Mouse (Mus musculus) adrenal gland, adult 8-10 months (tissue): ENCODE results near the gene Fgfr2. TPM values are rescaled to one million over a fixed set of nuclear protein-coding genes. Genes with fewer than 3 reads are reported as not detected.

Source experiments
- DNase-seq: peaks from one replicate; pipeline ENCODE4 v3.0.0; 2022
- total RNA-seq, 4 experiments: library from RNA; stranded (reverse); gene quantifications; 2 replicates each; pipeline ENCODE4 v1.2.4; 2022

Gene Fgfr2
- total RNA-seq, 4 experiments from 2014 or later, result 193 to 471 (median 262) TPM

DNA sequence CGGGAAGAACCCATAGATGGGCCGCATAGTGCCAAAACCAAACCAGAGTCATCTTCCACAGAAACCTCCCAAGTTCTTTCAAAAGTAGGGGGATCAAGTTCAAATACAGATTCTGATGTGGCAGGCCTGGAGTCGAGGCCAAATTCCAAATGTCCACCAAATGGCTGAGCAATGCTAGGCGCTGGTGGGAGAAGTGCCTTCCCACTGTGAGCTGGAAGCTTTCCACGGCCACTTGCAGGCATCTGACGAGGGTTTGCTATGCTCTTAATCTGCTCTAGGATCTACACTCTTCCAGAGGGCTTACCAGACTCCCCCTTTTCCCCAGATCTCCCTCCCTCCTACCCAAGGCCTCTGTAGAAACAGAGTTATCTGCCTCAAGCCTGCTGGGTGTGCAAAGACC lies 376.1 kb downstream of the Fgfr2 start:
- DNase-seq, result no peak

DNA sequence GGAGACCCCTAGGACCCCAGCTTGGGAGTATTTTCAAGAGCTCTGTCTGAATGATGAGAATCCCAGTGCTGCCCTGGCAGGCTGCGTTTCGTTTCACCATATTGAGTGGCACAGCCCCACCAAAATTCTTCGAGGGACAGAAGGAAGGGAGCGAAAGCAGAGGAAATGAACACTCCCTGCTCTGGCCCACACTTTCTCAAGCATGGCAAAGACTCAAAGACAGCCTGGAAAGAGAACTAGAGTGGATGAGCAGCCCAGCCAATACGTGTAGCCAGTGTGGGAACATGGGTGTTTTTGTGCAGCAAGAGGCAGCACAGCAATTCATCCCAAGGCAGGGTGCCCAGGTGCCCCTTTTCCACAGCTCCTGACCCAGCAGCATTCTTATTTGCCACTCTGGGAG lies 380.2 kb downstream of the Fgfr2 start:
- DNase-seq, result no peak

DNA sequence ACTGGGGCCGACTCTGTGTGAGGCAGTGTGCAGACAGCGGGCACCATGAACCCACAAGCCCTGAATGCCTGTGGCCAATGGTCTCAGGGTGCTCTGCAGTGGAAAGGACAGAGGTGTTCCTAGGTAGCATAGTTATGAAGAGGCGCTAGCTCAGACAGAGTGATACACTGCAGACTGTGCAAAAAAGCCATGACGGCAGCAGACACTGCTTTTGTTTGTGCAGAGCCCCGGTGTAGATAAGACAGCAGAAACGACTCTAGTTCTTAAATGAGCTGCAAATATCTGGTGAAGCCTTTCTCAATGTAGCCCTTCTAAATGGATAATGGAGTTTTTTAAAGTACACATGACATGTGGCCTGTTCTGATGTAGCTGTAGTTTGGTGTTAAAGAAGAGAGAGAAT lies 383.3 kb downstream of the Fgfr2 start:
- DNase-seq, result no peak

DNA sequence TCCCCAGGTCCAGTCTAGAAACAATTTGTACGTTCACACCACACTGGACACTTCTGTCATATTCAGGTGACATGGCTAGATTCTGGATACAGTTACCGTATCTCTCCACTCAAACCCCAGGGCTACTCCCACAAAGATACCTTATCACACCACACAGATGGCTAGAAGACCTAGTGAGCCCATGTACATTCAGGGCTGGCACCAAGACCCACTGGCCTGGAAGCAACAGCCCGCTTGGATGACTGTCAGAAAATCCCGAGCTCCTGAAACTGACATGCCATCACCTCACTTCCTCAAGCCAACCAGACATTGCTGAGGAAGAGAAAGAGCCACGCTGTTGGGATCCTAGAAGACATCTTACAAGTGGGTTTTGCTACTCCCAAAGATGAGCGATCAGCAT lies 384.3 kb downstream of the Fgfr2 start:
- DNase-seq, result no peak

DNA sequence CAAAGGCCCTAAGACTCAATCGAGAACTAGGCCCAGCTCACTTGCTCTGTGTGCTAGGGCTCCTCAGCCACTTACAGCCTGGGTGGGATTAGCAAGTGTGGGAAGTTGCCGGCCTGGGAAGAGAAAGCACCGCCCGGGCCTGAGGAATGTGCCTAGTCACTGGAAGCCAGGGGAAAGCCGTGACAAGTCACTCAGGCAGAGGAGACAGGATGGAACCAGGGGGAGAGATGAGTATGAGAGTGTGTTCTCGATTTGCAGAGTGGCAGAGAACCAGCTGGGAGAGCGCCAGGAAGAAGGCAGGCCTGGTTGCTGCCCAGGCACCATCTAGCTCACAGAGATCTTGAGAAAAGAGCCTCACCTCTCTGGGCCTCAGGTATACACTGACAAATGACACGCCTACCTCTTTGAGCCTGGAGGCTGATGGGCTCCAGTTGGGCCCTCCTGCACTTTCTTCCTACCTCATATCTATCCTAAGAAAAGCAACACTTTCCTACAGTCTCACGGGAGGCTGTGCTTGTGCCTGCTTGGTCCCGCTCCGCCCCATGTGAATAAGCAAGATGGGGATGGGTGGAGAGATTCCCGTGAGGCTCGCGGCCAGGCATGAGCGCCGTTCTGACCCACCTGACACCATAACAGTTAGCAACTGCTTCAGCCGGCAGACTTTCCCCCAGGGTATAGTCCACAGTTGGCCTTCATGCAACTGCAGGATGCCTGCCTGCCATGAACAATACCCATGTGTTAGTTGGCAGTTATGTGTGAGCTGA lies 386.9 kb downstream of the Fgfr2 start:
- DNase-seq, result peak; percentile 59

DNA sequence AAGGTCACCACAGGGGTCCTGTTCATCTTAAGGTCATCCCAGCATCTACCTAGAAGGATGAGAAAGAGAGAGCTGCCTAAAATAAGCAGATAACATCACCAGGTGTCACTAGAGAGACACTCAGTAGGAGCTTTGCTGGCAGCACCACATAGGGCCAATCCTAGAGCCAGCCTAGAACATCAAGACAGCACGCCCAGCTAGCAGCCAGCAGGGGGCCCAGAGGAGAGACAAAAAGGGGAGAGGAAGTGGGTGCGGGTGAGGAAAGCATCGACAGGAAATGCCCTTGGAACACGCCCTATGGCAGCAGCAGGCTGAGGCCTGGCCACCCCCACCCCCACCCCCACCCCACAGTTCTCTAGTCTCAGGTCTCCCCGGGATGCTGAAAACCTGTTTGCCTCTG lies 388.0 kb downstream of the Fgfr2 start:
- no peak for DNase-seq

DNA sequence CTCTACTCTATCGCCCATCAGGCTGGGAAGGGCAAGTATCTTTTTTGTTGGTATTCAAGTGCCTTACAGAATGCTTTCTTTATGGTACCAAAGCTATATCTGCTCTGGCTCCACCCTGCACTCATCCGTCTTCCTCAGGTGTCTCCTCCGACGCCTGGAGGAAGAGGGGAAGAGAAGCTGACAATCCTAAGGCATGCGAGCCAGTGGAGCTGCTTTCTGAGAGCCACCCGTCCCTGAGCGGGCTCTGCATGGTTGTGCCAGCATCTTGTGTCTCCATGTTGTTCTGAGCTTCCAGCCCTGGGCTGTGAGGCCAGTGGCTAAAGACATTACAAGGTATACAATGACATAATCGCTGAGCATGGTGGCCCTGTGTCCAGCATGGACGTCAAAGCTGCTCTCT lies 388.9 kb downstream of the Fgfr2 start:
- no peak for DNase-seq

DNA sequence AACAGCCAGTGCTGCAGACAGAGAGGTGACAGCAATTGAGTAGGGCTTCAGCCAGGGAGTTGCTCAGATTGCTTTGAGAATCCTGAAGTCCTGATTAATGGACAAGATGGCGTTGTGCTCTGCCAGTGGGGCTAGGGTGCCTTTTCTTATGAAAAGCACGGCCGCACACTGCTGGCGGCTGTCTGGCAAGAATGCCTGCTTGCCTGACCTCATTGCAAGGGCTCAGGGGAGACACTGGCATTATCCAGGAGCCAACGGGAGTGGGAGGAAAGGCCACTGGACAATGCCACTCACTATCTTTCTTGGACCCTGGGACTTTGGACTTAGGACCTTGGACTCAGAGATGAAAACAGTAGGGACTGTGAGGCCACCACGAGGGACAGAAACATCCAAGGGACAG lies 389.6 kb downstream of the Fgfr2 start:
- DNase-seq, result no peak

DNA sequence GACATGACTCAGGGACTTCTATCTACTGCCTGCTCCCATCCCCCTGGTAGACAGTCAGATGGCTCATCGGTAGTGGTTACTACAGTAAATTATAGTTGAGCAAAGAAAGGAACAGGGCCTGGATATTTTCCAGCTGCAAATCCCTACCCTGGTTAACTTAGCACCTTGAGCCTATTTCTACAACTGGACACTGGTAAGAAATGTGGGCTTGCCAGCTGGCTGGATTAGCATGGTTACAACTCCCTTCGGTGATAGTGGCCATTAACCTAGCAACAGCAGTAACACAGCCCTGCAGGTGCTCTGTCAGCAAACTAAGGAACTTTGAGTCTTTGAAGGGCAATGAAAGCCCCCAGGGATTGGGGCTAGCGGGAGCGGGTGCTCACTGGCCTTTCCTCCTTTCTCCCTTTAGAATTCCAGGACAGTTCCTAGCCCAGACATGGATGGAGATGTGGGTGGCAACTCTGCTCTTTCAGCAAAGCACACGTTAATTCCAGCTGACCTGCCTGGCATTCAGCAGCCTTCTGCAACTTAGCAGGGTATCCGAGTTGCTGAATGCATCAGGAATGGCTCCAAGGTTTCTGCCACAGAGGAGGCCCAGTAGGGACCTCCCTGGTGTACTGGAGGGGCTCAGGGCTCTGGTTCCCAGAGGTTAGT lies 390.9 kb downstream of the Fgfr2 start:
- DNase-seq, result no peak

DNA sequence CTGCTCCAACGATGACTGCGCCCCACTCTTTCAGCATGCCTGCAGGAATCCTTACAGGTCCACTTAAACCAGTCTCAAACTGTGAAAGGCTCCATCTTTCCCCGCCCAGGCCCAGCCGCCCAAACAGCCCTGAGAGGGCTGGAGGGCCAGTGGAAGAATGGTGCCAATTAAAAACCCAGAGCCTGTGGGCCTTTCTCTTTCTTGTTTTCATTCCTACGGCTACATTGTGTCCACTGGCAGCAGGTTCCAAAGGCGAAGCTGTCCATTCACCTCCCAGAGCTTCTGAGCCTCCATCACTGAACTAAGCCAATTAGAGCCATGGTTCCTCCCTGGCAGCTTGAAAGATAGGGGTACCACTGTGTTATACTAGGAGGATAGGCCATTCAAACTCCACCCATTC lies 391.6 kb downstream of the Fgfr2 start:
- DNase-seq, result no peak

DNA sequence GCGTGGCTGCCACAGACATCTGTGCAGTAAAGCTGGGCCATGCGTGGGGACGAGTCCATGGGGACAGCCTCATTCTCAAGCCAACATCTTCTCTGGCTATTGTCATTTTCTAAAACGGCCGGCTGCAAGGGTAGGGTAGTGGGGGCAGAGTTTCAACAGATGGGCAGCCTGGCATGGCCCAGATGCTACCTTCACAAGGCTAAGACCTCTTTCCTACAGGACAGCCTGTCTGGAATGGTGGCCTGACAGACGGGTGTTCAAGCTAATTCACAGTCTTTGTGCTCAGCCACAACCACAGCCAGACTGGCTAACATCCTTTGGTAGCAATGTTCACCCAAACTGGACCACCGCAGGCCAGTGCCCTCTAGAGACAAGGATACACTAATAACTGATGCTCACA lies 392.6 kb downstream of the Fgfr2 start:
- DNase-seq, result no peak

DNA sequence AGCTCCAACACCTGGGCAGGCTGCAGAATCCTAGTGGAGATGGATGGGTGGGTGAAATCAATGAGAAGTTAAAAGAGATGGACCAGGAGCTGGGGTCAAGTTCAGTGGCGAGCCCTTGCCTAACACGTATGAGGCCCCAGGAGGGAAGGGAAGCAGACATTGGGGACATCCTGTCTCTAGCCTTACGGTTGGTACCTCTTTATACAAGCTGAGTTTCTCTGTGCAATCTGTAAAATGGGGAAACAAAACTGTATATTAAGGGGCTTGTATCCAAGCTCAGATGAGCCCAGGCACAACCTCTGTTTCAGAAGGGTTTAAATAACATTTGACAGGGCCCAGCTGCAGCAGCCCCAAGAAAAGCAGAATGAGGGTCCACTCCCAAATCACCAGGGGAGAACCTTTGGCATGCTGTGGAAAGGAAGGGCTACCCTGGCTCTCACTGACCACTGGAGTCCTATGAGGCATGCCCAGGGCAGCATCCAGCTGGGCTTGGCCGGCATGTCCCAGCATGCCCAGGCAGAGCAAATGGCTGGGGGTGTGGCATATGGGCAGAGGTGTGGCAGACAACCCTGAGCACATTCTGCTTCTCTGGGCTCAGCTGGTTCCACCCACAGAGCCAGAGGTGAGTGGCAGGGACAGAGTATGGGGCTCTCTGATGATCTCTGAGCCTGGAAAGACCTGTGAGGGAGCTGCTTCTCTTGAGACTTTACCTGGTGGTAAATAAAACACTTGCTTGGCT lies 393.9 kb downstream of the Fgfr2 start:
- no peak for DNase-seq

DNA sequence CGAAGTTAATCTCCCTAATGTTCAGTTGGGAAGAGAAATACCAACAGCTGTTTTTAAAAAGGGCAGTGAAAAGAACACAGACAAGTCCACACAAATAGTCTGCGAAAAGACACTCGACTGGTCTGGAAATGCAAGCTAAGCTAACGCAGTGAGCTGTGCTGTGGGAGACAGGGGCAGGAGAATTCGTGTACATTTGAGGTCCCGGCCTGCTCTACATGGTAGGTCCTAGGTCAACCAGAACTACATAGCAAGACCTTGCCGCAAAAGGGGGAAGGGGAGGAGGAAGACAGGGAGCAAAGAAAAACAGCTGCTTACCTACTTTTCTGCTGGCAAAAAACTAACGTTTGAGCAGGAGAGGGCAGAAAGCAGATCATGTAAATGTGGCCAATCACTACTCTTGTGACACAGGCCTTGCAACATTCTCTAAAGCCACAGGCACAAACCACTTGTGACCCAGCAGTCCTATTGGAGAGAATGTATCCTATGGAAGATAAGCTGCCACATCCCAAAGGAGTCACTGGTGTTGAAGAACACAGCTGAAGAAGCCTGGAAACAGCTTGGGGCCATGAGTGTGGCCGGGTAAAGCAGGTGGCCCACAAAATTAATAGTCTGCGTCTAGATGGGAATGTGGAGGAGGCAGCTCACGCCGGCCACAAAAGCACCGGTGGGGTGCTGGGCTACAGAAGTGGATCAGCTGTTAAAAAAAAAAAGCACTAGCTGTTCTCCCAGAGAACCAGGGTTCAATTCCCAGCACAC lies 396.9 kb downstream of the Fgfr2 start:
- DNase-seq, result no peak

DNA sequence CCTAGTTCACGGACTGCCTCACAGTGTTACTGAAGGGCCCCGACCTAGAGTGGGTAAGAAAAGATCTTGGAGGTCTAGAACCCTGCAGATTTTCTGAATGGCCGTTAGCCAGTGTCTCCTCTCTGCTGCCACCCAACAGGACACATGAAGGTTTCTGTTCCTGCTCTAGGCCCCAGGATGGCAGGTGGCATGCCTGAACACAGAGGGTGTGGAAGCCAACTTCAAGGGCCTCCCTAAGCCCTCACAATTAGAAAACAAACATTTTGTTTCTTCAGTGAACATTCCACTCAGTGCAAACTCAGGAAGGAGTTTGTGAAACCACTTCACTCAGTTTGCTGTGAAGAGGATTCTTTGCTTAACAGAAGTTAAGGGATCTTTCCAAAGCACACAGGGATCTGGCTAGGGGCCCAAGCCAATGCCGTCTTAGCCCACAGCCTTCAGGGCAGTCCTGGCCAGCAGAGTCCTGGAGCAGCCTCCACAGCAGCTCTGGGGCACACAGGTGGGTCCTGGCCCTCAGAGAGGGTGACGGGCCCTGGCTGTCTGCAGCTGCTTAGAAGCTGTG lies 398.6 kb downstream of the Fgfr2 start:
- no peak for DNase-seq

DNA sequence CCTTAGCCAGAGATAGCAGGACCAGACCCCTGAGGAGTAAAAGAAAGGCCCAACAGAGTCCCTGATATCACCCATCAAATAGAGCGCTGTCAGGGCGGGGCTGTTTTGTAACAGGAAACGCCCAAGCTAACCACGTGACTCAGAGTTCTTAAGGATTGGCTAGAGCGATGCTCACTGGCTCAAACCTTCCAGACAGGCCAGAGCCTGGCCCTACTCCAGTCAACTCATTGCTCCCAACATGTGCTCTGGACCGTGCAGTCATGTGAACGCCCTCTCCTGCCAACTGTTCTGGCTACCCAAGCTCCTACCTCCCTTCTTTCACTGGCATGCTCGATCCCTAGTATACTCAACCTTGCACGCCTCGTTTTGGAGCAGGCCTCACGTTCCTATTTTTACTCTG lies 399.2 kb downstream of the Fgfr2 start:
- peak; percentile 73 for DNase-seq

DNA sequence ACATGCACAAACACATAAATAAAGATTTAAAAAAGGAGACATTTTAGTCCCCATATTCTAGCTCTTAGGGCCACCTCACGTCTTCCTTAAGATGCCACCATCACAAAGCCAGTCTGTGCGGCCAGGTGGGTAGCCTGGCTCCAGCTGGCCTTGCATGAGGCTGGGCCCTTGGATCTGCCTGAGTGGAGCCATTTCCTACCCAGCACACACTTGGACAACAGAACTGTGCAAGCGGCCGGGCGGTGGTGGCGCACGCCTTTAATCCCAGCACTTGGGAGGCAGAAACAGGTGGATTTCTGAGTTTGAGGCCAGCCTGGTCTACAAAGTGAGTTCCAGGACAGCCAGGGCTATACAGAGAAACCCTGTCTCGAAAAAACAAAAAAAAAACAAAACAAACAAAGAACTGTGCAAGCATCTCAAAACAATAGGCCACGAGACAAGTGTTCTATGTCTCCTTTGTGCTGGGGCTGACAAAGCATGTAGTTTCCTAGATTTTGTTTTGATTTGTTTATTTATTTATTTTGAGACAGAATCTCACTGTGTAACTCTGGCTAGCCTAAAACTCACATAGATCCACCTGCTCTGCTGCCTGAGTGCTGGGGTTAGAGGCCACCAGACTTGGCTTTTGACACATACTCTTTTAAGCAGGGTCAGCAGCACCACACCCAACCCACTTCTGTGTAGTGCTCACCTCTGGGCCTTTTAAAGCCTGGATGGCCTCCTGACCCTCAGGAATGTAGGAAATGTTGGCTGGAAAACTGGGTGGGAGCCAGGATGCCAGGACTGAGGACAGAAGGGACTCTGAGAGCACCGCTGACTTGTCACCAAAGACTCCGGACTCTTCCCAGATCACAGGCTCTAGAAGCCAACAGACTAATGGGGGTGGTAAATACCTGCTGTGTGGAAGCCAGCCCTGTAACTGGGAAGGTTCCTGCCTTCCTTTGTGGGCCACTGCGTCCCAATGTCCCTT lies 400.5 kb downstream of the Fgfr2 start:
- DNase-seq, result no peak

DNA sequence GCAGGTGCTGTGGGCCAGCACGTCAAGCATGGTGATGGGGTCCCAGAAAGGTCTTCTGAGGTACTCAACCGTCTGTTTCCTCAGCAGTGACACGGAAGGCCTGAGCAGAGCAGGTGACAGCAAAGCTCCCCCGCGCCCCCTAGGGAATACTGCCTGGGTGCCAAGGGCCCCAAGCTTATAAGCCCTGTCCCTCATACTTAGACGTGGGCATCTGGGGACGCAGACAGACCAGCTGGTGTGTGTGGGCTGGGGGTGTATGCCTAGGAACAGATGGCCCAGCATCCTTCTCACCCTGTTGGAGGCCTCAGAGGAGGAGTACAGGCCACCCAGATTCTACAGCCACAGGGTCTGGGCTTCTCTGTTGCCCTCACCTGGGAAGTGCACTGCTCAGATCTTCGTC lies 402.6 kb downstream of the Fgfr2 start:
- DNase-seq, result no peak

DNA sequence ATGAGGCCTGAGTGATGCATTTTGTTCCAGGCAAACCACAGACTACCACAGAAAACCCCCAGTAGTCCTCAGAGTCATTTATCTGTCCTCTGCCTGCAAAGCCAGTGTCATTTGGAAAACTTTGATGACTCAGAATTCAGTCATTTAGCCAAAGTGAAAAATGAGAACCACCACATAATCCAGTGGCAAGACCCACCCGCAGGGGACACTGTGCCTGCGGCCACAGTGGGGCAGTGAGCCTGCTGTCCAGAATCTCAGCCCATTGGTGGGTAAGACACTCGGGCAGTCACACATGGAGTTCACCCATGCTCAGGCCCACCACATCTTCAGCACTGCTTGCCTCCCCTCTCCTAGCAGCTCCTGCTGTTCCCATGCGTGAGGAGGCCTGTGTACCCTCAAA lies 403.6 kb downstream of the Fgfr2 start:
- no peak for DNase-seq

DNA sequence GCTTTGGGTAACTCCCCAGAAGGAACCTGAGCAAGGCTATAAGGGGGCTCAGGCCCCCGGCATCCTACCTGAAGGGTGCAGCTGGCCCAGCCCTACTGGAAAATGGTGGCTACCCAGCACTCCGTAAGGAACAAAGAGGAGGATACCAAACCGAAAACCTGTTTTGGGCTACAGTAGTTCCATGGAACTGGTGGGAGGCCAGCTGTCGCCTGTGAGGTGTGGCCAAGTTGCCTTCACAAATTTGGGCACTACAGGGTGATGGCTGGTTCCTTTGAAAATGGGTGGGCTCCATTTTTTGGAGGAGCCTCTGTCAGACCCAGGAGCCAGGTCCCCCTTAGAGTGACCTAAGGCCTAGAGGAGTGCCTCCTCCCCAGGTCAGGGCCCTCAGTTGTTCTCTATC lies 407.9 kb downstream of the Fgfr2 start:
- DNase-seq, result no peak

DNA sequence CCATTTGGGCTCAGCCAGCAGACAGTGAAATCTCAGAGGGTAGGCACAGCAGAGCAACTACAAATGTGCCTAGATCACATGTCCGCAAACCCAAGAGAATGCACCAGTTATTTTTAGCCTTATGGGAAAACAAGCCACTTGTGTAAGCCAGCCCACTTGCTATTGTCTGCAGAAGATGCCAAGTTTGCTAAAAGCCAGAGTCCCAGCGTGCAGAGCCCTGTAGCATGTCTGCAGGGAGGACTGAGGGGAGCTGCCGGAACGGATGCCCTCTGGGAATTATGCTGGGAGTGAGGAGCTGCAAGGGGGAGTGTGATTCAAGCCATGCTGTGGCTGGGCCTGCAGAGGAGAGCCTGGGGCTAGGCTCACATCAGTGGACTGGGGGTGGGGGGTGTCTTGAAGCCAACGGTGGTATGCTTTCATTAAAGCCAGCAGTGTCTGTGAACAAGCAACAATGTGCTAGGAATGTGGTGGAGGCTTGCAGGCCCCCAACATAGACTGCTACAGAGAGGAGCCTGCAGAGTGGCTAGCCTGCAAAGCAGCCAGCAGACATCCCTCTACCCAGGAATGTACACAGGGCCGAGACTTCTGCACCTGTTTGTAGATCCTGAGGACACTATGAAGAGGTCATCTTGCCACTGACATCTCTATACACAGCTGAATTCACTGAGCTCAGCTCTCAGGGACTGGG lies 408.8 kb downstream of the Fgfr2 start:
- no peak for DNase-seq
